Mouse (Mus musculus) heart, embryonic 11.5 days (tissue): ENCODE measurements around the gene Ankk1. TPM values are rescaled to one million over a fixed set of nuclear protein-coding genes. Genes with fewer than 3 reads are reported as not detected.

Source experiments
- ATAC-seq: fragments of 200-750 bp; cut with Nextera tagmentation; replicated peaks from 2 replicates; pipeline ENCODE4 v1.8.0; 2017; ENCODE audit warnings: moderate library complexity; ENCODE audit not compliant: insufficient number of reproducible peaks, low FRiP score, low TSS enrichment
- H3K27ac ChIP-seq: fragments of 300-500 bp; sonication (generic); 2 replicates; pipeline ENCODE4 v1.5.1; 2014; ENCODE audit warnings: mild to moderate bottlenecking, low read depth, low read length
- H3K27me3 ChIP-seq: fragments of 300-500 bp; sonication (generic); 2 replicates; pipeline ENCODE4 v1.6.1; 2014; ENCODE audit warnings: mild to moderate bottlenecking, low read length, mixed read lengths; ENCODE audit not compliant: control insufficient read depth, insufficient read depth
- H3K36me3 ChIP-seq: fragments of 300-500 bp; sonication (generic); 2 replicates; pipeline ENCODE4 v1.6.1; 2014; ENCODE audit warnings: mild to moderate bottlenecking, low read length, moderate library complexity, mixed read lengths; ENCODE audit not compliant: control insufficient read depth, insufficient read depth
- H3K4me1 ChIP-seq: fragments of 300-500 bp; sonication (generic); 2 replicates; pipeline ENCODE4 v1.6.1; 2014; ENCODE audit warnings: low read length; ENCODE audit not compliant: control insufficient read depth, insufficient read depth
- H3K4me2 ChIP-seq: fragments of 300-500 bp; sonication (generic); 2 replicates; pipeline ENCODE4 v1.6.1; 2014; ENCODE audit warnings: mild to moderate bottlenecking, moderate library complexity
- H3K4me3 ChIP-seq: fragments of 300-500 bp; sonication (generic); 2 replicates; pipeline ENCODE4 v1.5.1; 2014; ENCODE audit warnings: low read depth, low read length
- H3K9ac ChIP-seq: fragments of 300-500 bp; sonication (generic); 2 replicates; pipeline ENCODE4 v1.6.1; 2014; ENCODE audit warnings: mild to moderate bottlenecking, low read depth, low read length, moderate library complexity
- H3K9me3 ChIP-seq: fragments of 300-500 bp; sonication (generic); replicated peaks from 2 replicates; pipeline ENCODE4 v1.6.1; 2016; ENCODE audit warnings: low read length; ENCODE audit not compliant: control insufficient read depth
- WGBS: fragments of 180-500 bp; shearing (Covaris S2); extraction: QIAGEN DNeasy Blood & Tissue Kit; methylation state at CpG from one replicate; pipeline ENCODE4 v1.1.7; 2014; ENCODE audit not compliant: insufficient replicate concordance; 5-methylcytosine and 5-hydroxymethylcytosine counted together
- polyA plus RNA-seq: library from polyadenylated mRNA; unstranded; fragments of >200 nt; fragmentation: Nextera tagmentation; extraction: Ambion mirVana; gene quantifications from 2 replicates; pipeline ENCODE4 v1.2.1, GENCODE M21; 2014

Ankk1 gene
- polyA plus RNA-seq = not detected in 2 replicates

DNA sequence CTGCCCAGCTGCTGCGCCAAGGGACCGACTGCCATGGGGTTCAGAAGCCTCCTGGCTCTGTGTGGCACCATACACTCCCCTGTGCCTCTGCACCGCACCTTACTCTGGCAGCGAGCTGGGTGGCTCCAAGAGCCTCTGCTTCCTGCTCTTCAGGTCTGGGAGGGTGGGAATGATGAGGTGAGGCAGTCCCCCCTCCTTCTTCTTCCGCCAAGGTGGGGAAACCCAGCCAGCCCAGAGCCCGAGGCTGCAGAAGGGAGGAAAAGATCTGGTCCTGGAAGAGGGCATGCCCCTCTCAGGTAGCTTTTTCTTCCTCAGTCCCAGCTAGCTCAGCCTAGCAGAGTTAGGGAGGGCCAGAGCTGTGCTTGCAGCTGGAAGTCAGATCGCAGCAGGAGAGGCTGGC is at the start of gene Ankk1:
Gene Ankk1 (minus strand): TSS at position 101 of the 400 bp plus-strand sequence.
- 75% methylated on average over 7 of the region's 7 CpGs for WGBS

GRCm38 (mm10) chr9:49472126-49472525 is 45.3 kb upstream of the Ankk1 start:
- WGBS = 59% methylated on average over 11 of the region's 11 CpGs
- H3K27ac ChIP-seq = no peak overlapping the region
- H3K4me1 ChIP-seq = no peaks in the 10 kb centered on the region
- no peaks in the 10 kb centered on the region for H3K36me3 ChIP-seq
- H3K27me3 ChIP-seq = no peaks in the 10 kb centered on the region
- H3K4me3 ChIP-seq = no peak overlapping the region
- no peak for ATAC-seq
- no peak overlapping the region for H3K4me2 ChIP-seq
- no peak overlapping the region for H3K9ac ChIP-seq
- H3K9me3 ChIP-seq = no peaks in the 10 kb centered on the region

More for the DNA sequence above, at the start of gene Ankk1:
- no peak within 1 kb of the TSS for H3K27ac ChIP-seq
- no peaks in the 10 kb centered on the region for H3K9me3 ChIP-seq
- no peak within 1 kb of the TSS for H3K4me3 ChIP-seq
- H3K36me3 ChIP-seq = no peaks in the 10 kb centered on the region
- no peaks in the 10 kb centered on the region for H3K4me1 ChIP-seq
- no peaks in the 10 kb centered on the region for H3K27me3 ChIP-seq
- H3K9ac ChIP-seq = no peak within 1 kb of the TSS
- H3K4me2 ChIP-seq = no peak within 1 kb of the TSS
- no peak for ATAC-seq

- Histone ChIP-seq H3K4me3 (no peak overlapping the region), H3K4me1 (no peaks in the 10 kb centered on the region), H3K36me3 (no peaks in the 10 kb centered on the region), H3K4me2 (no peak overlapping the region), H3K9ac (no peak overlapping the region), H3K9me3 (no peaks in the 10 kb centered on the region), H3K27me3 (no peaks in the 10 kb centered on the region), H3K27ac (no peak overlapping the region)
- WGBS = 80% methylated on average over 6 of the region's 6 CpGs
- no peak for ATAC-seq
Measured at GRCm38 (mm10) chr9:49470946-49471345, 44.1 kb upstream of the Ankk1 start.

GRCm38 (mm10) chr9:49470006-49470405 is 43.2 kb upstream of the Ankk1 start:
- Histone ChIP-seq H3K36me3 (no peaks in the 10 kb centered on the region), H3K4me1 (no peaks in the 10 kb centered on the region), H3K27ac (no peak overlapping the region), H3K4me2 (no peak overlapping the region), H3K27me3 (no peaks in the 10 kb centered on the region), H3K4me3 (no peak overlapping the region), H3K9me3 (no peaks in the 10 kb centered on the region), H3K9ac (no peak overlapping the region)
- 86% methylated on average over 19 of the region's 19 CpGs for WGBS
- ATAC-seq = no peak

GRCm38 (mm10) chr9:49456136-49456535 is 29.3 kb upstream of the Ankk1 start:
- Histone ChIP-seq H3K9ac (no peak overlapping the region), H3K27me3 (no peaks in the 10 kb centered on the region)

DNA sequence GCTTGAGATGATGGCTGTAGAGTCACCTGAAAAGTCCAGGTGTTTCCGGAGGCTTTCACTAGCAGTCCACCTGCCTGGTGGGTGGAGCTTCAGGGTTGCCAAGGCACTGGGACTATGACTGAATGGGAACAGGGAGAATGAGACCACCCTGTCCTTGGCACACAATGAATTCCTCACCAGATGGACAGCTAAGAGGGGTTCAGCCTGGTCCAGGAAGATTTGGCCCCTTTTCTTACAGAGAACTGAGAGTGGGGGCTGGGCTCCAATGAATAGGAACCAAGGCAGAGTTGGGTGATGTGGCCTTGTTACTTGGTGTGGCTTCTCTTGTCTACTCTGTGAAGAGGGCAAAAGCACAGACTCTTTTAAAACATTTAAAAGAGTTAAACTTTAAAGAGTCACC is 25.6 kb upstream of the Ankk1 start:
- ATAC-seq = no peak
- Histone ChIP-seq H3K27me3 (no peaks in the 10 kb centered on the region), H3K36me3 (no peaks in the 10 kb centered on the region), H3K9ac (no peak overlapping the region), H3K27ac (no peak overlapping the region), H3K4me3 (no peak overlapping the region), H3K4me1 (no peaks in the 10 kb centered on the region), H3K9me3 (no peaks in the 10 kb centered on the region), H3K4me2 (no peak overlapping the region)
- 80% methylated on average over 1 of the region's 1 CpGs for WGBS

More at GRCm38 (mm10) chr9:49456136-49456535, 29.3 kb upstream of the Ankk1 start:
- Histone ChIP-seq H3K4me3 (no peak overlapping the region), H3K4me1 (no peaks in the 10 kb centered on the region), H3K36me3 (no peaks in the 10 kb centered on the region), H3K9me3 (no peaks in the 10 kb centered on the region), H3K27ac (no peak overlapping the region), H3K4me2 (no peak overlapping the region)
- ATAC-seq = no peak
- 78% methylated on average over 3 of the region's 3 CpGs for WGBS

- Histone ChIP-seq H3K9ac (no peak overlapping the region), H3K4me3 (no peak overlapping the region), H3K4me2 (no peak overlapping the region), H3K27me3 (no peaks in the 10 kb centered on the region), H3K36me3 (no peaks in the 10 kb centered on the region), H3K4me1 (no peaks in the 10 kb centered on the region), H3K9me3 (no peaks in the 10 kb centered on the region), H3K27ac (no peak overlapping the region)
- 69% methylated on average over 3 of the region's 3 CpGs for WGBS
- ATAC-seq = no peak
Measured at GRCm38 (mm10) chr9:49450491-49450890, 23.7 kb upstream of the Ankk1 start.

GRCm38 (mm10) chr9:49442621-49443020 is 15.8 kb upstream of the Ankk1 start:
- H3K4me1 ChIP-seq = no peaks in the 10 kb centered on the region
- WGBS = 74% methylated on average over 3 of the region's 3 CpGs
- no peak overlapping the region for H3K27ac ChIP-seq
- no peaks in the 10 kb centered on the region for H3K27me3 ChIP-seq
- ATAC-seq = no peak
- no peak overlapping the region for H3K4me2 ChIP-seq
- H3K36me3 ChIP-seq = no peaks in the 10 kb centered on the region
- no peak overlapping the region for H3K9ac ChIP-seq
- no peaks in the 10 kb centered on the region for H3K9me3 ChIP-seq
- no peak overlapping the region for H3K4me3 ChIP-seq

DNA sequence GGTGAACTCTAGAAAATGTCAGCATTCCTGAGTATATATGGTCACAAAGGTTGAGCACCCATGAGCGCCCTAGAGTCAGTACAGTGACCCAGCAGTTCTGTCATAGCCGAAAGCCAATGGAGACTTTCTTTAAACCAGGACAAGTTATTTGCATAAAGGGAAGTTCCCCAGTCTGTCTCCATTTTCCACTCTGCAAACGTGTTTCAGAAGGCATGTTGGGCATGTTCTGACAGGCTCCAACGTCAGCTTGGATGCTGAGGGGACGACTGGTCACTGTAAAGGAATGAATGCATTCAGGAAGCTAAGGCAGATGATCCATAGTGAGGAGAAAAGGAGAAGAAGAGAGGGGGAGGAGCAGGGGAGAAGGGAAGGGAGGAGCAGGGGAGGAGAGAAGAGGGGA is 657 bp upstream of the Ankk1 start:
- Histone ChIP-seq H3K27ac (no peak overlapping the region), H3K9ac (no peak overlapping the region), H3K27me3 (no peaks in the 10 kb centered on the region), H3K4me3 (no peak overlapping the region), H3K36me3 (no peaks in the 10 kb centered on the region), H3K4me1 (no peaks in the 10 kb centered on the region), H3K4me2 (no peak overlapping the region), H3K9me3 (no peaks in the 10 kb centered on the region)
- WGBS = 69% methylated on average over 5 of the region's 5 CpGs
- ATAC-seq = no peak
